Mouse (Mus musculus) cerebellum, postnatal 36 days (tissue): ENCODE measurements around the gene Cblb.

Source experiments
- DNase-seq, 2 experiments: peaks; one replicate each; pipeline ENCODE4 v3.0.0; 2021 to 2022; ENCODE audit warnings: mixed read lengths in 2 of 2

The Cblb gene

DNA sequence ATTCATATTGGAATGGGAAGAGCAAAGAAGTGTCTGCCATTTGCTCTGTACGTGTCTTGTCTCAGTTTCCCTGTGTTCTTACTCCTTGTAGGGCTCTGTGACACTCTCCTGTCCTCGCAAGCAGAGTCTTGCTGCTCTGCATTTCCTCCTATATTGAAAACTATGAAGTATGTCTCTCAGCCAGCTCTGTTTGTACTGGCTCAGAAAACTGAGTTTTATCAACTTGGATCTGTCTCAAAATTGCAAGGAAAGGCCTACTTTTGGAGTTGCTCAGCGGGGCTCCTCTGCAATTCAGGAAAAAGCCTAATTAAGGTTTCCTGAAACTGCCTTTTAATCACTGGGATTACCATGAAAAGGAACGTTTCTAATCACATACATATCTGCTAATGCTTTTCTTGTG is 46.9 kb downstream of the Cblb start:
- DNase-seq: no peak

DNA sequence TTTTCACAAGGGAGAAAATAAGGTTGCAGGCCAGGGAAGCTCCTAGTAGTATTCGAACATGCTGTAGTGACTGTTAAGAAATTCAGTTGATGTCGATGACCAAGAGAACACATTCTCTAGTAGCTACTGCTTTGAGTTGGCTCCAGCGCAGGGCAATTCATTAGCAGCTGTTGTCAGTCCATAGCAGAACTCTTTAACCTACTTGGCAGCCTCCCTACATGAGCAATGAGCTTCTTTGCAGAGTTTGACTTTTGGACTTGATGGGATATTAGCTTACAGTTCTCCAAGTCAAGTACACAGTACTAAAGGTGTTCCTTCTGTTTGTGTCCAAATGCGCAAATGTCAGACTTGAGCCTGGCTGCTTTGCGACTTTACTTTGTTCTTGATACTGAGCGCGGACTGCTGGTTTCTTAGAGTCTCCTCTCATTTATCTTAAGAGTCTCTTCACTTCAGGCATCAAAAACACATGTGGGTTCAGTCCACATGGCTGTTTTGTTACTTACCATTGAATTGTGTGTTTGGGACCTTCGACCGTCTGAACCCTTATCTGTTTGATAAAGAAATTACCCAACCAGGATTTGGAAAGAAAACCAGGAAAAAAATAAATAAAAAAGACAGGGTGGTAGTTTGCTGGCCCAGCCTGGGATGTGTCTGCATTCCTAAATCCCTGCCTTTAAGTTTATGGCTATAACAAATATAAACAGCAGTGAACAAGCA is 47.9 kb downstream of the Cblb start:
- DNase-seq: no peak

DNA sequence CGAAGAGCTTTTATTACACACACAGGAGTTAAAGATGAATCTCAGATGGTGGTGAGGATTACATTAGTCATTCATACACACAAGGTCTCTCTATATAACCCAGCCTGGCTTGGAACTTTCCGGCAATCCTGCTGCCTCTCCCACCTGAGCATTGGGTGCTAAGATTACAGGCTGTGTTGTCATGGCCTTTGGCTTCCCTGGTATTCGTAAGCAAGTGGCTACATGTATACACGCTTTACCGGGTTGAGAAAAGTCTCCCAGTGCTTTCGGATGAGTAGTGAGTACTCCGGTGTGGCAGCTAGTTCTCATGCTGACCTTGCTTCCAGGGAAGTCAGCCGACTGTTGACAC is 48.4 kb downstream of the Cblb start:
- DNase-seq: no peak

DNA sequence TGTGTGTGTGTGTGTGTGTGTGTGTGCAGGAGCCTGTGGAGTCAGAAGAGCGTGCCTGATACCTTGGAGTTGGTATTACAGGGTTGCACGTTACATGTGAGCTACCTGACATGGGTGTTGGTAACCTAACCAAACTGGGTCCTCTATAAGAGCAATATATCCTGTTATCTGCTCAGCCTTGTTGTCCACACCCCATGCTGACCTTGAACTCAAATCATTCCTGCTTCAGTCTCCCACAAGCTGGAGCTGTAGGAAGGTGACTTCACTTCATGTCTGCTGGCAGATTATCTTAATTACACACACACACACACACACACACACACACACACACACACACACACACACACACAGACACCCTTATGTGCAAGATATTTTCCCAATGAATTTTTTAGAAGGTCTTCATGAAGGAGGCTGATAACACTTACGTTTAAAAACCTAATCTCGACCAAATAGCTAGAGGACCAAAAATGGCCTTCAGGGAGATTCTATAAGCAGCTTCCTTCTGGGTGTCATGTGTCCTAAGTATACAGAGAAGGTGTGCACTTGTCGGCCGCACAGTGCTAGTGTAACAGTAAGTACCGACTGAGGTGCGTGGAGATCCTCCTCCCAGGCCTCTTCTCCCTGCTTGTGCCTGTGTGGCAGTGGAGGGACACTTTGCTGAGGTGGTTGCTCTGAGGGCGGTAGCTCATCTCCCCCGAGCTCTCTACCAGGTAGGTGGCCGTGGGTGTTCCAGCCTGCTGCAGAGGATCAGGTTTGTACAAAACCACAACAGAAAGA is 49.8 kb downstream of the Cblb start:
- DNase-seq: no peak

DNA sequence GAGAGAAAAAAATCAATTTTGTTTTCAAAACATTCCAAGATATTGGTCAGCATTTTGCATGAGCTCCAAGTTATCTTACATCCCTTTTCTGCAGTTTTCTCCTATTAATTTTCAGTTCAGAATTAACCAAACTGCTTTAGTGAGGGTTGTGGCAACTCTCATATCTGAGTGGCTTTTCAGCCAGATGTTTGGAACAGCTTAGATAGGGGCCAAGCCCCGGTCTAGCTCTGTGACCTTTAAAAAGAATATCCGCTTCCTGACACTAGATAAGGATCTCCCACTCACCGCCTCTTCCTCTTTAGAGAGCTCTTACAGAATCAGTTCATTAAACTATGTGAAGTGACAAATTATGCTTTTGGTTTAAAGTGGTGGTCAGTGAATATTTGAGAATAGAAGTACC is 50.7 kb downstream of the Cblb start:
- no peak for DNase-seq

DNA sequence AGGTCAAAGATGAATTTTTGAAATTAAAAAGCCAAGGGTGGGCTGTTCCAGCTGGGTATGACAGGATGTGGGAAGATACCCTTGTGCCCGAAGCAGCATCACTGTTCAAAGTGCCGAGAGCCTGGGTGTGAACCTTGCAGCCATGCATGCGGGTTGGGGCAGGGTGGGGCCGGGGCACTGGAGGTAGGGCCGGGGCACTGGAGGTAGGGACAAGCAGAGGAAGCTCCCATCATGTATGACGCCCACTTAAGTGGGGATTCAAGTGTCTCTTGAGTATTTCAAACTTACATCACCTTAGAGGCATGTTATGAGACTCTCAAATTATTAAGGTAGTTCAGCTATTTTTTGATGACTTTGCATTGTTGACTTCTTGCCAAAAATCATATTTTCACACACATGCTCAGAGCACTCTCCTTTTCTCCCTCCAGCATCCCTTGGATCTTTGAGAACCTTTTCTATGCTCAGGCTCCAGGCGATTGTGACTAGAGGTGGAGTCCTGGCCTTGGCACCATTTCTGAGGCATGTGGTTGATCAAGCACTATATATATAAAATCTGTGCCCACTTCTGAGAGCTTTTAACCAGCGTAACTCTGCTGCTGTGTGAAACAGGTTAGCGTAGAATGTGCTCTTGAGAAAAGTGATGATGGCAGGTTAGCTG is 55.9 kb downstream of the Cblb start:
- no peak for DNase-seq

DNA sequence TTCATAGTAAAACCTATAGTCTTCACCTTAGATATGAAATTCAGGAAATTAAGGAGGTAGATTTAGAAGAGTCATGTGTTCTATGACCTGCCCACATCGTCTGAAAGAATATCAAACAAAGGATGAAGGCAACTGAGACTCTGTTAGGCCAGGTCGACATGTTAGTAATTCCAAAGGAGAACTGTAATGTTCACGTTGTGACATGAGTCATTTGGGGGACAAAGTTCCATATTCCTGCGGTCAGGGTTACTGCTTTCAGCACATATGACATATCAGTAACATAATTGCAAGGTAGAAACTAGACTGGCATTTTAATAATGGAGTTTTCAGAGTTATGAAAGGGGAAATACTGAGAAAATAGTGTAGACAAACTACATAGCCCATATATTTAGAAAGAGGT is 58.3 kb downstream of the Cblb start:
- DNase-seq: no peak

DNA sequence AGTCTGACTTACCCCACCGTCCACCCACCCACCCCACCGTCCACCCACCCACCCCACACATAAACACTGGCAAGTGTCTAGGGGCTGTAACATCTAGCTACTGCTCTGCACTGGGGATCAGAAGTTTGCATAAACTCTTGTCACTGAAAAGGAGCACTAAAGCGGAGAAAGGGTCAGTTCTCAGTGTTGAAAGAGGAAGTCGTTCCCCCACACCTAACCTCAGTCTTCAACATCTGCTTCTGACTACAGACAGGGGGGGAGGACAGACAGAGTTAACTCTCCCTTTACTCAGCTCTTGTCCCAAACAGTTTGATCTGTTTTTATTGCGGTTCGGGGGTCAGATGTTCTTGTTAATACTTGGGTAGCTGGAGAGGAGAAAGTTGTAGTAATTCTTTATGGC is 59.9 kb downstream of the Cblb start:
- no peak for DNase-seq

DNA sequence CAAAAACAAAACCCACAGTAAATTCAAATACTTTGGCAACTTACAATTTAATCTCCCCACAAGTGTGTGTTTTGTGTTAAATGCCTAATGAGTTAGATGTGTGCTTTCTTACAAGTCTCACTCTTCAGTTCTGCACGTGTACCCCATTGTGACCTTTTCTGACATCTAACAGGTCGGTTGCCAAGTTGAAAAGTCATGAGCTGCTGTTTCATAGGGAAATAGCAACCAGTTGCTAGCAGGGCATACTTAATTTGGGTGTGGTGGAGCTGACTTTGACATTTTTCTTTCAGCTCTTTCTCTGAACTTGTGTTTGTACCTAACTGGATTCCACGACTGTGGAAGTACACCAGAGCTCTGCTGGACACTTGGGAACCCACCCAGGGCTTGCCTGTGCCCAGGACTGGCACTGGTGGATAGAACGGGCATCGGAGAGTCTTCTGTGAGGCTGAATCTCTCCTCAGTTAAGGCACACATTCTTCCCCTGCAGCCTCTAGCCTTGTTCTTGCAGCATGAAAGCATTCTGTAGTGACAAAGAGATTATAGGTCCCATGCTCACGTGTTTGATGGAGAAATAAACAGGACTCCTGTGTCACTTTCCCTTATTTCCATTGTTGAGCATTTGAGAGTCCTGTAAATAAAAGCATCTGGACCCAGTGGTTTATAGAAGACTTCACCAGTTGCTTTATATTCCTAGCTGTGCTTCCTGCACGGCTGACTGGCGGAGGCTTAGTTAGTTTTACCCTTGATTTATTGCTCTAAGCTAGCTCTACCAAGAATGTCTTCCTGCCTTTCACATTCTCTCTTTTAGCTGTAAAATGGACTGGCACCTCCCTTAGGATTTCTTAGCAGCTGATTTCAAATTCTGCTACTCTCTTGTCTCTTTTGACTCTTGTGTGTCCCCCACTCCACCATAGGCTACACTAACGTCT is 62.6 kb downstream of the Cblb start:
- DNase-seq: no peak

DNA sequence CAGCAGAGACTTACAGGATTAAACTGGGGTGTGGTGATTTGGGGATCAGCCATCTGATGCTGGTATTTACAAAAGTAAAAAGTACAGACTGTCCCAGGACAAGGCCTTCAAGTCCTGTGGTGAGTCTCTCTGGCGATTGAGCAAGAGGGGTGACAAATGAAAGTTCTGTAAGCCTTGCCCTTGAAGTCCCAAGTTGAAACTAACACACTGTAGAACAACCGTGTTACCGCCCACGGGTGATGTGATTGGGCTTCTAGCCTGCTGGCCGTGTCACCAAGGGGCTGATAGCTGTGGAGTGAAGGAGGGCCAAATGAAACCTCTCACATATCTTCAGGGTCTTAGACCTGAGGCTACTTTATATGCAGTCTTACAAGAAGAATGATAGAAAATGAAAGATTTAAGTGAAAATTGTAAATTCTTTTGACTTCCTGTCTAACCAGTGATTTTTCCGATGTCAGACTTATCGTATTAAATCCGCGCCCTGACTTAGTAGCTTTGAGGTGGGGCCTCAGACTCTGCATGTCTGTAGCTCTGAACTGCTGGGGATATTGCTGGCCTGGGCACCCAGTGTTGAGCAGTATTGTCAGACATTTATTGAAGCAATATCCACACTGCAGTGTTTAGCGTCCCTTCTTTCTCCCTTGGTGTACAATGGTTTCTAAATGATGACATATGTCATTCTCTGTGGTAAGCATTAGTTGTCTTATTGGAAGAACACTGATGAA is 63.9 kb downstream of the Cblb start:
- no peak for DNase-seq

DNA sequence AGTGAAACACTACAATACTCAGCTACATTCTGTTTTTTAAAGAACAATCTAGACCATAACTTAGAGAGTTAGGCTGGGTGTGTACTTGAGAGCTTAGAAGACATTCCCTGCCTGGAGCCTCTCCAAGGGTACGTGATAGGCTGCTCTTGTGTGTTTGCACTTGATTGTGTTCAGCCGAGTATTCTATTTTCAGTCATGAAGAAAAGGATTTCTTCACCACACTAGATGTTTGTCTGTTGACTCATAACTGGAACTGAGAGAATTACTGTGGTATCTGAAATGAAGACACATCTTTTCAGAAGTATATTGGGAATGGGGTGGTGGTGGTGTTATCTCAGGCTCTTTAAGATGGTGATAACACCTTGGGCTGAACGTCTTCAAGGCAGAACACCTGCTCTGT is 64.6 kb downstream of the Cblb start:
- no peak for DNase-seq

DNA sequence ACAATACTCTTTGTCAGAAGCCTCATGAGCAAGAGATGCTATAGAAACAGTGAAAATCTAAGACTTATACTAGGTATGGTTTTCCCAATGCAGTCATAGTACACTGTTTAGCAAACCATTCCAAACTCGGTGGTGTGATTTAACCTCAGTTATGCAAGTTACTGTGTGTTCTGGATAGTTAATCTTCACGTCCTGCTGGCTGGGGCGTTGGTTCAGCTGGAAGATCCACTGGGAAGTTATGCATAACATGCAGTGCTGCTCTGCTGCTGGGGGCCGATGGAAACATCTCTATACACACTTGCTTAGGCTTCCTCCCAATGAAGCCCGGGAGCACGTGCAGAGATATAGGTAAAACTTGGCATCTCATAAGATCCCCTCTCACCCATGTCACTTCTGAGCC is 69.4 kb downstream of the Cblb start:
- DNase-seq: no peak

DNA sequence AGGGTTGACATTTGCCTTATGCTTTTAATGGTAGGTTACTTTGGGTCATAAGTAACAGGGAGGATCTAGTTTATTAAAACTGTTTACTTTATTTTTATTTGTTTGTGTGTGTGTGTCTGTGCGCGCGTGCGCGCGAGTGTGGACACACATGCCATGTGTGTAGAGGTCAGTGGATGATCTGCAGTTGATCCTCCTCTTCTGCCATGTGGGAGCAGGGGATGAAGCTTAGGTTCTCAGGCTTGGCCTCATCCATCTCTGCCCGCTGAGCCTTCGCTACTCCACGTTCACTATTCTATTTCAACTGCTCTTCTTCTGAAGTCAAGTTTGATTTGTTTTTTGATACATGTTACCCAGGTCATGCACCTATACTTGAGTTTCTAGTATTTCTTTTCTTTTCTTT is 73.6 kb downstream of the Cblb start:
- DNase-seq: no peak

DNA sequence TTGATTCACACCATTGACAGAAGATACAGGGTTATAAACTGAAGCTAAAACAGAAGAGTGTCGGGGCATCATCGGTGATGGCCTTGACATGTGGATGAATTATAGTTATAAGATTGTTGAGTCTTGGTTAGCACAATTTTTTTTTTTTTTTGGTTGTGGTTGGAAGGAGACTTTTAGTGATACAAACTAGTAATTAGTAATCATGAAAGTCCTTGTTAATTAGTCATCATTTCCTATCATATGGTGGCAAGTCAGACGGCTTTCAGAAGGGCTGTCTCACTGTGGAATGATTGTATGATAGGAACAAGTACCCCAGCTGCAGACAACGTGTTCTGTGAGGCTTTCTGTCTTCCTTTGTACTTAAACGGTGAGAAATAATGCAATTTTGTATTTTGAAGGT is 76.8 kb downstream of the Cblb start:
- DNase-seq: no peak

DNA sequence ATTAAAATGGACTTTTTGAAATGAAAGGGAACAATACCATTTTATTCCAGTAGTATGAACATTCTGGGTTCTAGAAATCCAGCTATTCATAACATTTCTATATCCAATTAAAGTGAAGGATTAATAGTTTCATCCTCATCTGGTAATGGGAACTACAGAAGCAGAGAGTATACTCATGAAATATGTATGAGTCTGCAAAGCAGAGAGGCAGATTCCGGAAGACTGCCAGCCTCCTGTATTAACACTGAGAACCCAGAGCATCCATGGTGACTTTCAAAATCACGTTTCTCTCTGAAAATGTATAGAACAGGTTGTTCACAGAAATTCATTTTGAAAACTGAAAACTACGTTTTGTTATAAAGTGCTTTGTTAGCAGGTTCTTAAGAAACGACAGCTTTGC is 83.4 kb downstream of the Cblb start:
- no peak for DNase-seq

DNA sequence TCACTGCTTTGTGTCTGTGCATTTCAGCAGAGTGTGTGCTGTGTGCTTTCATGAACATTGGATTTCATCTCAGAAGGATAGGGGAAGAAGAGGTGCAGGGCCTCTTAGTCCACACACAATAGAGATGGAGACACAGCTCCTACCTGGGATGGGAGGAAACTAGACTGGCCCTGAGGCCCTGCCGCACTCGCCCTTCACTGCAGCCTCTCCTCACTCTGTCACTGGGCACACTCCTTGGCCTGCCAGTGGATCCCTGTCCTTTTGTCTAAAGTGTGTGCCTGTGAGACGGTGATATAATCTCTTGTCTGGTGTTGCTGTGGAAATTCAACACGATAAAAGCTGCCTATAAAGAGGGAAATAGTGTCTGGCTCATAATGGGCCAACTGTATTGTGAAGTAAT is 88.0 kb downstream of the Cblb start:
- no peak for DNase-seq

DNA sequence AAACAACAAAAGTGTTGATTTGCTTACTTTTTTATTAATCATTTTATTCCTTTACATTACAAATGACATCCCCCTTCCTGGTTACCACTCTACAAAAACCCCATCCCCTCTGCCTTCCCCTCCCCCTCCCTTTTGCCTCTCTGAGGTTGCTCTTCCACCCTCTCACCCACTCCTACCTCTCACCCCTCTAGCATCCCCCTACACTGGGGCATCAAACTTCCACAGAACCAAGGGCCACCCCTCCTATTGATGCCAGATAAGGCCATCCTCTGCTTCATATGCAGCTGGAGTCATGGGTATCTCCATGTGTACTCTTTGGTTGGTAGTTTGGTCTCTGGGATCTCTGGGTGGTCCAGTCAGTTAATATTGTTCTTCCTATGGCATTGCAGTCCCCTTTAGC is 93.9 kb downstream of the Cblb start:
- no peak for DNase-seq

DNA sequence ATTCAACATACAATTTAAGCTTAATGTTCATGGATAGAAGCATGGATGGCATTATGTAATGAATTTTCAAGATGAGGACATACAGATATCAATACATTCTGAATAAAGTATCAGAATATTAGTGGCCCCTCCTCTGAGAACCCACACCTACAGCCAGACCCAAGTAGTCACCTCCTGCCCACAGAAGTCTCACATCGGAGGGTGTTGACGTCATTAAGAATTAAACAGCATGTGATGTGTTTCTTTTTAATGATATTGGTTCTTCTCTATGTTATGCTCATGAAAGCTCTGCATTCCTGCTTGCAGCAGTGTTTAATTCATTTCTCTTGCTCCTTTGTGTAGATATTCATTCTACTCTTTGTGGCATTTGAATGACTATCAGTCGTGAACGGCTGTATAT is 94.9 kb downstream of the Cblb start:
- DNase-seq: no peak

DNA sequence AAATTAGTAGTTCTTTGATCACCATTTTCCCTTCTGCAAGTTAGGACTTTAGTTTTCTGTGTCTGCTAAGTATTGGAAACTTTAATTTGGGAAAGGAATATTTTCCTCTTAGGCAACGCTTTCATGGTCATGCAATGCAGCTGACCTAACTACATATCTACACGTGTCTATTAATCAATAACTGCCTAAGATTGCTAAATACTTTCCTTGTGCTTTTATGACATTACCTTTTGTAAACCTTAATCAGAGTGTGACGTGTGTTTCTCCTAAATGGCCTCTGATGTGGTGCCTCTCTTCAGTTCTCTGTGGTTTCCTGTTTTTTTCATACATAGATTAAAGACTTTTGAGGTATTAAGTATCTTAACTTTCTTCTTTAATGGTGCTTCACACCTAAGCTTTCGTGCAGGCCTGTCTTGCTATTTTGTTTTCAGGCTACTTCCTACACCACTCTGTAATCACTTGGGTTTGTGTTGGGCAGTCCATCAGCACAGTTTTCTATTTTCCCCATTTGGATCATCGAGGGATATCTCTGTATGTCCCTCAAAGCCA is 98.4 kb downstream of the Cblb start:
- no peak for DNase-seq

DNA sequence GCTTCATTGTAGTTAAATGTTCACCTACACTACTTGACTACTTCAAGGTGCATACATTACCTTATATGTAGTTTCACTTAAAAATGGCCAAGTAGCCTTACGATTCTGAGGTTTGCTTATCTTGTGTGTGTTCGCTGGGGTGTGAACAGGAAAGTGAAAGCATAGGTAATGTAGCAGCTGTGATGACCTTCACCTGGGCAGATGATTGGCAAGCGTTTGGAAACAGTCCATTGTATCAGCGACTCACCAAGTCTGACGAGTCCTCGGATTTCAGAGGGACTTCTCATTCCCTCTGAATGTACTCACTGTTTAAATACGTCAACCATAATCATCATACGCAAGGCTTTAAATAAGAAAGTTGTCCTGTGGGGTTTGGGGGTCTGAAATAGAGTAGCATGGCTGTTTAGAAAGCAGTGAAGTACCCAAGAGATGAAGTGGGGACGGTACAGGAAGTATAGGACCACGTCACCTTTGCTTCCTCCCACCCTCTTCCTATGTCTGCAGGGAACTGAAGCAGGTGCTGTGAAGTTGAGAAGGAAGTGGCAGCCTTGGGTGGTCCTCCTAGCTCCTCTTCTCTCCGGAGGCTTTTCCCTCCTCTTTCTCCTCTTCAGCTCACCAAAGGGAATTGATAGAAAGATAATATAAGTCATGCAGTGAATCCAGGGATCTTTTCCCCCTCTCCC is 101.9 kb downstream of the Cblb start:
- DNase-seq: no peak

DNA sequence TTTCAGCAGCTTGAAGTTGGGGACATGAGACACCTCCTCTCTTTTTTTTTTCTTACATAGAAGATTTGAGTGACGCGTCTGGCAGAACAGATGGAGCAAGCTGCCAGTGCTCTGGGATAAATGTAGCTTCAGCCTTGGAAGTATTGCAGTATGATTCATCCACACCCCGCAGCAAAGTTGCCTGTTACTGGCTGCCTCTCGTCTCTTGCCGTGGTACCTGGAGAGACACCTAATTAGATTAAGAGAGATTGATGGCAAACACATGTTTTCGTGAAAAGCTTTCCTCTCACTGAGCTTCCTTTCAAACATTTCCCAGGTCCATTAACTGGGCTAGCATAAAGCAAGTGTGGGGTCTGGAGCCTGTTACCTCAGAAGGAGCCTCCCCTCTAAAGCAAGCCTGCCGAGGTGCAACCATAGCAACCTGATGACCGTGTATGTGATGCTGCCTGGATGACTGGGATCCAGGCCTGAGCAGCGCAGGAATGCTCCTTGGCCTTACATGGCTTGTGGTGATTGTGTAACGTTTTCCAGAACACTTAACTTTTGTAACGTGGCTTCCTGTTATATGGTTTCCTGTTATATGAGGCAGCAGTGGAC is 103.7 kb downstream of the Cblb start:
- DNase-seq: peak; percentile 25 to 53
